Mouse (Mus musculus) kidney, adult 9 months (tissue): ENCODE measurements at regions not wholly inside any gene's neighbourhood (a gene's known extent, or its start where the extent isn't known, plus 50 kb on each side); places are given as distances from the start of the nearest gene placed in this dataset.
A peak's percentile ranks its signal among the peaks of the same experiment; 100 is the strongest.
"Not testable (repeated sequence)": the region's sequence is repeated elsewhere in the genome, so short reads cannot be mapped to it uniquely, and the experiment has no call there.

Source experiments
- DNase-seq: peaks from one replicate; pipeline ENCODE4 v3.0.0; 2022

DNA sequence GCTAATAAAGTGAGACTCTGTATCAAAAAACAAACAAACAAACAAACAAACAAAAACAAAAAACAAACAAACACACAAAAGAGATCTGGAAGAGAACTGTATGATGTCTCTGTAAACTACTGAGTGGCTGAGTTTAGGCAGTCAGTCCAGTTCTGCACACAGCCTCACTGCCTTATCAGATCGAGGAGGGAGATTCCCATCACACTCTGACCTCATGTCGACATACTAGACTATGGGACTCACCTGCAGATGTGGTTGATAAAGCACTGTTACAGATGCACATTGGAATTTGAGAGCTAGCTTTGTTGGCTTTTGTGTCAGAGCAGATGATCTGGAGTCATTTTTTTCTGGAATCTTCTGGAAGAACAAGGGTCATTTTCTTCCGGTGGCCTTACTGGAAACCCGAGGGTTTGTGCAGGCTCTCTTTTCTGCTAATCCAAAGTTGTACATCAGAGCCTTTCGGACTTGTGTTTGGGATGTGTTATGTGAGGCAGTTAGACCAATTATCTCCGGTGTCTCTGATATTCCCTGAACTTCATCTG, 135.6 kb upstream of the Nrip1 start:
- no peak for DNase-seq

DNA sequence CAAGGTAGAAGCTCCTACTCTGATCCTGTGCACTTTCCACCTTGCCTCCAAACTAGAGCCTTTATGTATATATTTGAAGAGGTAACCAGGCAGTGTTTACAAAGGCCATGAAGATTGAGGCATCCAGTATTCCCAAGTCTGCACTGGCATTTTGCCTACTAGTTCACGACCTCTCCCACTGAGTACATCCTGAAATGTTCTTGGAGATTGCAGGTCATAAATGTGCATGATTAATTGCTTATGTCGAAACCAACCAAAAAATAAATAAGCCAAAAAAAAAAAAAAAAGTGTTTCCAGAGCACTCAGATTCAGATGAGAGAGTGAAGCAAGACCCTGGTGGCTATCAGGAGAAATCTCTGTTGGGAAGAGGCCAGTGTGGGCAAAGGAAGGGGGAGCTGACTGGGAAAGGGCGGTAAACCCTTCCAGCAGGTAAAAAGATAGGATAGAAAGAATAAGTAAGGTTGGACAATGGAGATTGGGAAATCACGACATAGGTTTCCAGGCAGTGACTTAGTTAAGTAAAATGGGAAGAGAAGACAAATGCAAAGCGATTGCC, 133.6 kb upstream of the Nrip1 start:
- no peak for DNase-seq

DNA sequence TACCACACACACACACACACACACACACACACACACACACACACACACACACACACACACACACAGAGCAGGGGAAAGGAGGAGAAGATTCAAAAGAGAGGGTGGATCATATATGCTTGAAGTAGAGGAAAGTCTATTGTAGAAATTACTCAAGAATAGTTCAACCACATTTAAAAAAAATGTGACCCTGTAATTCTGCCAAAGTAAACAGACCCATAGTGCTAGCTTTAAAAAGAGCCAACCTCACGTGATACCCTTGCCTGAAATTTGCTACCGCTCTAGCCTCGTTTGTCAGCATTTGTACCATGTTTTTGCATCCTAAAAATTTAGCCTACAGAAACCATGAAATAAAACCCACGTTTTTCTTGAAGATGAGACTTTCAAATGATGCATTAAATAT, 132.6 kb upstream of the Nrip1 start:
- no peak for DNase-seq

DNA sequence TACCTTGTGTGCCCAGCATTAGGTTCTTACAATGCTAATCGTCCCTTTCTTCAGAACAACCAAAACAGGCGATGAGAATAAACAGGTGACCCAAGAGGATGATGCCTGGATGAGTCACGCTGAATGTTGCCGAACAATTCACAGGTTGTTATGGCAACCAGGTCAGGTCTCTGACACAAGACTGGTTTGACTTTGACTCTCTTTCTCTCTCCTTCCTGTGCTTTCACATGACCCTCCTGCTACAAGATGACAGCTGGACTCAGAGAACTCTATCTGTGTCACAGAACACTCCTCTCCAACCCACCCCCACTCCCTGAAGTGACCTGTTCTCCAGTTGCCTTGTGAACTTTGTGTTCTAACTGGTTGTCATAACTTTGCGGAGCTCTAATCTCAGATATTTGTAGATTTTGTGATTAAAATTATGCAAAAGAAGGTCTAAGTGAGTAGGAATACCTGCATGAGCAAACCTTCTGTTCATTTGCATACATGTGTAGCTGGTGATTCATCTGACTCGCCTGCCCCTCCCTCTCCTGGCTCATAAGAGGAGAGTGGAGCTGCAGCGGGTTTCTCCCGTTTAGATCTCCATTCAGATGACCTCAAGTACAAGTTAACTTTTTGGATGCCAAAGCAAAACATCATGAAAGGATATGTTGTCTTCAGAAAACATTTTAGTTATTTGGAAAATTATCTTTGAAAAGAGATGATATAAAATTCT, 126.2 kb upstream of the Nrip1 start:
- no peak for DNase-seq

DNA sequence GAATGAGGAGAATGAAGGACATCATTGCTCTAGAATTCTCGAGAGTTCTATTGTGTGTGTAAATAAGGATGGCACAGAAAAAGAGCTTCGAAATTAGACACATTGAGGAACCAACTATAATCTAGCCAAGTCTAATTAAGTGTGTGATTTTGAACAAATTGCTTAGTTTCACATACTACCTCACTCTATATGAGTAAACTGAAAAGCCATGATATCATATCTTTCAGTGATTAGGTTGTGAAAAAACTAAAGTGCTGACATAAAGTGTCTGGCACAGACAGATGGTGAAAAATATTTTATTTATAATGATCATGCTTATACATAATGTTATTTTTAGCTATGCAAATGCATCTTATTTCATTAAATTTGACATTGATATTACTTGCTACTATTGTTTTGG, 124.6 kb upstream of the Nrip1 start:
- no peak for DNase-seq

DNA sequence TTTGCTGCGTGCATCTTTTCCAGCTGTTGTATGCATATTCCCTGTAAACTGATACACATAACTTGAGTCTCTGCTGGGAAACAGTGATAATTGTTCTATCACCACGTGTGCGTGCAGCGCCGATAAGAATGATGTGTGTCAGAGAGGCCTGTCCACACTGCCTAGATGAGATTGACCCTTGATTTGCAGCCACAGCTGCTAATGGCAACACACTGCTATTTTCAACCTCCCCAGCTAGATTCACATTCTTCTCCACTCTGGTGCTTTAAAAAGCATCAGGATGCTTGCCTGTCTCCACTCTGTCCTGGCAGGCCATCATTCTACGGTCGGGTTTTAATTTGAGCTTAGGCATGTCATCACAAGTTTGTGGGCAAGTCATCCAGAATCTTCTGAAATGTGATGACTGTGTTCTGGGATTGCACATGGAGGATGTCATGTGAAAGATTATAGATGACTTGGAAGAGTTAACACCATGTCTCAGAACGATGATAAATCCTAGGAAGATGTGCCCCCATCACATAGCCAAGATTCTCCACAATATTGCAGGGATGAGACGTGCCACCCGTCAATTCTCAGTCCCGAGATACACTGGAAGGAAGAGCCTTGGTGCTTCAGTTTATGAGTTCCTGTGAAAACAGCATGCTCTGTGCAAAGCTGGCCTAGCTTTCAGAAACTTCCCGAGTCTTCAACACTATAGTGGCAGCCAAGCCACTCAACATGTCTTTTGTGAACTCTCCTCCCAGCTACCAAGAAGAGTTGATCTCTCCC, 123.6 kb upstream of the Nrip1 start:
- no peak for DNase-seq

DNA sequence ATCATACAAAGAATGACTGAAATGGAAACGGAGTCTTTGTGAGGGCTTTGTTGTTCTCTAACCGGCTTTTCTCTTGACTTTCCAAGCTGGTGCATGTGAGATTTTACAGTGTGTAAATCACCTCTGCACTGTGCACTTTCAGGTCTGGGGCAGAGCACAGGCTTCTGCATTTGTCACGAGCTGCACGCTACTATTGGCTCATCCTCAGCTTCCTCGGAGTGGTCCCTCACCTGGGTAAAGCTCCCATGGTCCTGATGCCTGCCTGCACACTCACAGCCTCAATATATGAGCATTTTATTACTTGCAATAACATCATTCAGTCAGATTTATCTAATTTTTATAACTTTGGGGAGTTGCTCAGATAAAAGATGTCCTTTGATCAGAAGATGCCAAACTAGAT, 109.8 kb upstream of the Nrip1 start:
- DNase-seq: no peak

DNA sequence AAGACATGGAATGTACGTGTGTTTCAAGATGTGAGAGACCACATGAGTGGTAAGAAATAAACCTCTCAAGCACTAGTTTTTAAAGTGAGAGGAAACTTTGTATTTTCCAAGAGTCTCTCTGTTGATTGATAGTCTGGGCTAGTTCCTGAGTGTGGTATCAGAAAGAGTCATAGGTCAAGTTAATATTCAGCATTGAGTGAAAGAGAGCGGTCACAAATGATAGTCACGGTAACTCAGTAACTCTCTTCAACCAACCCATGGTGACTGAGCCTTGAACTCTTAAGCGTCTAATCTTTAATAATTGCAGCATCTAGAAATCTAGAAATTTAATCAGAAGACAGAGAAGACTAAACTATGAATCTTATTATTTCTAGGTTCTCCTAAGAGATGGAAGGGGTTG, 108.3 kb upstream of the Nrip1 start:
- DNase-seq: peak; percentile 67

DNA sequence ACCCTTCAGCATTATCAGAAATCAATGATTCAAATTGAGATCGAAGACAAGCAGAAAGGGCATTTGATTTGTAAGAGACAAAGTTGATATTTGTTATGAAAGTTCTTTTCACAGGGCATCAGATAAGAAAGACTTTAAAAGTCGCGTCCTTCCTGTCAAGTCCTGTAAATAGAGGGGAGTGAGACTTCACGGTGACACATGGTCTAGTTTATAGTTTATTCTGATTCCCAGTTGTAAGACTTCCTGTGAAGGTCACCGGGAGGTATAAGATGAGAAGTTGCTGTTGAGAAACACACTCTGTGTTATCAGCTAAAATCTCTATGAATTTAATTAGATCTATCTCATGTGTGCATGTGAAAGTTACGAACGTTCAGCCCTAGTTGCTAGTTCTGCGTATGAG, 103.8 kb upstream of the Nrip1 start:
- DNase-seq: no peak

DNA sequence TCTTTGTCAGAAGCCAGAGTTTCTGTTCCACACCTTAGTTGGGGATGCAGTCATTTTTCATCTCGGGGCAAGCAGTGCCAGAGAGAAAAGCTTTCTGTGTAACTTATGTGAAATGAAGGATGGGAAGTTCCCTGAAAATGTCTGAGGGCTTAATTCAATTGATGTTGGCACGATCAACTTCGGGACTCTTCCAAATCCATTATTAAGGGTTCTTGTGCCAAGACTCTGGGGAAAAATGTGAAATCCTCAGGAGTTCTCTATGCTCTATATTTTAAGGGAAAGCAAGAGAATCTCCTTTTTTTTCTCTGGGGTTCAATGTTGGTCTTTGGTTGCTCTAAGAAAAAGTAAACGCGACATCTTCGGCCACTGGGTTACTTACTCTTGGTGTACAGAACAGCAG, 100.9 kb upstream of the Nrip1 start:
- DNase-seq: no peak

DNA sequence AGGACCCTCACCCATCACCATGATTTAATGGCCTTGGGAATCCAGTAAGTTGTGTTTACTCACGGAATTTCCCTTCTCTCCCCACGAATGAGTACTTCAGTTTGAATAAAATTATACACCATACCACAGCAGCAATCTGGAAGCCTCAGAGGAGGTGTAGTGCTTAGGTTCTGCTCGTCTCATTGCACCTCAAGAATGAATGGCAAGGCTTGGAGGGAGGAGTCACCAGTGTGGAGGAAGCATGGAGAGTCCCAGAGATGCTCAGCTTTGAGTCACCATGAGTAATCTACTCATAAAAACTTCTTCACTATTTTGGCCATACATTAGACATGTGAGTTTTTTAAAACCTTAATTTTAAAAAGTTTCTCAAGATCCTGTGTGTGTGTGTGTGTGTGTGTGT, 98.8 kb upstream of the Nrip1 start:
- no peak for DNase-seq

DNA sequence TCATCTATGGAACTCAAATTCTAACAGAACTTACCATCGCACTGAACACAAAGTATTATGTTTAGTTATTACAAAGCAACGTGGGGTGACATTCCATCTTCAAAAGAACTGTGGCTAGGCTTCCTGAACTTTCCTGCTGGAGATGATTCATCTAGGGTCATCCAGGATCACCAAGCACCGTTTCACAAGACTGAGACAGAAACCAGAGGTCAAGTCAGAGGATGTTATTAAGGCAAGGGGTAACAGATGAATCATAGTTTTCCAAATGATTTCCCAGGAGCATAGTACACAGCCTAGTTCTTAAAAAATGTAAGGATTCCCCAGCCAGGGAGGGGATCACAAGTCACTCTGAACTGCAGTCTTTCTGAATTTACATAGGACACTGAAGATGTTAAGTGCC, 97.5 kb upstream of the Nrip1 start:
- DNase-seq: peak; percentile 61

DNA sequence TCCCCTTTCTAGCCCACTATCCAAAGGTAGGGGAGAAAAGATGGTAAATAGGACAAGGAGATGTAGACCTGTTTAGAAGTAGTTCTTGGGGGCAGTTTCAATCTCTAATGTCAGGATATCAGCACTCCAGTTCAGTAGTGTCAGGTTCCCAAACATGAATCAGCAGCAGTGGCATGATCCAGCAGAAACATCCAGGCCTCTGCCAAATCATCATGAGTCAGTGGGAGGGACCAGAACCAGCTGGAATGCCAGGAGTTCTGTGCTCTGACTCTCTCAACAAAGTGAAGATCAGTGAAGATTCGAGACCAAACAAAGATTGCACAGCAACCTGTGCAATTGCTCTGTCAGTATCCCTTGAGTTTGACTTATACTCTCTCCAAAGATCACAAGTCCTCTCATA, 85.9 kb upstream of the Nrip1 start:
- DNase-seq: no peak

DNA sequence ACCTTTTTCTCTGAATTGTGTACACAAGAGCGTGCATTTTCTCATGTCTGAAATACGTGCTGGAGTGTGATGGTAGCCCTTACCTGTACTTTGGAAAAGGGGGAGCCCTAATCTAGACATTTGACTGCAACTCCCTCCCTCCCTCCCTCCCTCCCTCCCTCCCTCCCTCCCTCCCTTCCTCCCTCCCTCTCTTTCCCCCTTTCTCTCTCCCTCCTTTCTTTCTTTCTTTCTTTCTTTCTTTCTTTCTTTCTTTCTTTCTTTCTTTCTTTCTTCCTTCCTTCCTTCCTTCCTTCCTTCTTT, 82.6 kb upstream of the Nrip1 start:
- not testable (repeated sequence) for DNase-seq

DNA sequence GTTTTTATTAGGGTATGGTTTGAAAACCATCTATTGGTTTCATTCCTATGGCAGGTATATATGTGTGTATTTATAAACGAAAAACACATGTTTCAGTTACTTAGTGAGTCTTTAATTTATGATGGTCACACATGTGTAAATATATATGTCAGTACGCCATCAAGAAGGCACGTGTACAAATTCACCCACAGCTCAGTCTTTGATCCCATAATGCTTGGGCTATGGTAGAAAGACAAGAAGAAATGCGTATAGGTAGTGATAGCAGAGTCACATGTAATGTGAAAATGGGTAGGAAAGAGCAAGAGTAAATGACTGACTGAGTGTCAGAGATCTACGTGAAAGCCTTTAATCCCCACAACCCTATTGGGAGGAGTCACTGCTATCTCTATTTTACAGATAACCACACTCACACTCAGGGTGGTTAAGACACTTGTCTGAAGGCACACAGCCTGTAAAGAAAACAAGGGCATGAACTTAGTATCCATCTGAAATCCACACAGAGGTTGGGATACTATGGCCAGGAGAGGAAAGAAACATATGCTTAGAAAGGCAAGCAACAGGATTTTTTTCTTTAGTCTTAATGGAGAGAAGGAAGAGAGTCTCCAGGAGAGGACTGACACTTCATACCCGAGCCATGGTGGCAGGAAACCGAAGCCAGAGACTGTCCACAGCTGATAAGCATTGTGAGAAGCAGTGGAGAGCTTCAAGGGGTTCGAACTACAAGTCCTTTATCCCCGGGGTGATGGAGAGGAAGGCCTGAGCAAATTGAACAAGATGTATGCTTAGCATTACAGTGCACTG, 82.1 kb upstream of the Nrip1 start:
- DNase-seq: no peak

DNA sequence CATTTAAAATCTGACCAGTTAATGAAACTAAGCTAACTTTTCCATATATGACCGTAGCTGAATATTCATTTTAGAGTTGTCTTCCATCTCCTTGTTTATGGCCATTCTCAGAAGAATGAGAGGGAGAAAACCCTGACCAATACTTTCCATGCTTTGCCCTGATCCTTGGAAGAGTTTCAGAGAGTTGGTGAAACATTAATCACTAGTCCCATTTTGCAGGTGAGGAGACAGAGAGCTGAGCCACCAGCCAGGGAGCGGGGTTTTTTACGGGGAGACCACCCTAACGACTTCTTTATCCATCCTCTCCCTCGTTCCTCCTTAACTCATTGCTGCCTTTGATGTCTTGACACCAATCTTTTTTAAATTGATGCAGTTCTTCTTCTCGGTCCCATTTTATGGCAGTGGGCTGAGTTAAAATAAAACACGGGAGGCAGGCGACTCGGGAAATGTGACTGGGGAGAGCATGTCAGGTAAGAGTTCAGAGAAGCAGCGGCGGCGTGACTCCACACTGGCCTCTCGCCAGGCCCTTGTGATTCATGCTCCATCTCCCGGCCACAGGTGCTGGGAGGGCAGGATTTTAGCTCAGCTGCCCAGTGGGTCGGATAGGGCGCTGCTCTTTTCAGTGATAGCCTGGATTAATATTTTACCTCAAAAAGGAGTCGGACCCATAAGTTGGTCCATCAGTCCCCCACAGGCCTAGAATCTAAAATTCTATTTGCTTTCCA, 81.3 kb upstream of the Nrip1 start:
- DNase-seq: peak; percentile 97

DNA sequence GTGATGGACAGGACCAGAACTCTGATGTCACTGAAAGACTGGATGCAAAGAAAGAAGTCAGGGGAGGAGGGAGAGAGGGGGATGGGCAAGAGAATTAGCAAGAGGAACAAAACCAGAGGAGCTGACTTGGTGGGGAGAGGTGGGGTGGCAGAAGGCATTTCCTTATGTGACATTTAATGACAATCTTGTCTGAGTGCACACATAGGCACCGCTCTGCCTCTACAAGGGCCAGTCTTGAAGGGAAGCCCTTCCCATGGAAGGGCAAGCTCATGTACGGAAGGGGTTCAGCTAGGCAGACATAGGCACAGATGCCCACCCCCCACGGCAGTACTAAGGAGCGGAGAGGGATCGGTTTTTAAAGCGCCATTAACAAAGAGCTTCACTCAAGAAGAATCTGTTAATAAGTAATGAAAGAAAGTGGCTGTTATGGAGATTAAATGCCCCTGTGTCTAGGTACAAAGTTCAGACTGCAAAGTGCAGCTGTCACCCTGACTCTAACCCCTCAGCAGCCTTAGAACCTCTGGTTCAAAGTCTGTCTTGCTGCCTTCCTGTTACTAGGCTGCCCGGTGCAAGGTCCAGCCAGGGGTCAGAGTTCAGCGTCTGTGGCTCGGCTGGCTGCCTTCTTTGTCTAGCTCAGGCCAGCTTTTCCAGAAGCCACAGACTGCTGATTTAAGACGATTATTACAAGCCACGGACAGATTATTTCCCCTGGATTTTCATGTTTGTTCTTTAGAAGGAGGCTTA, 80.0 kb upstream of the Nrip1 start:
- DNase-seq: peak; percentile 98

DNA sequence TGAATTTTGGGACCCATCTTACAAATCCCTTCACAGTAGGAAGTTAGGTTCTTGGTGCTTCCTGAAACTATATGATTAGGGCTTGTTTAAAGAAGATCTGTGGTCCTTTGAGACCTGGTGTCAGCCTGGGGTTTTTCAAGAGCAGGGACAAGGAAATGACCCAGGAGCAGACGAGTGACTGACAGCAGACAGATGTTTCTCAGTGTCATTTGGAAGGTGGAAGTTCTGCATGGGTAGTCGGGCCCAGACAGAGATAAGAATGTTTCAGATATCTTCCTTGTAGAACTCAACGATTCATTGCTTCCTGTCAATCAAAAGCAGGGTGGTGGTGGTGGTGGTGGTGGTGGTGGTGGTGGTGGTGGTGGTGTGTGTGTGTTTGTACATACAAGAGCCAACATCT, 75.1 kb upstream of the Nrip1 start:
- DNase-seq: no peak

DNA sequence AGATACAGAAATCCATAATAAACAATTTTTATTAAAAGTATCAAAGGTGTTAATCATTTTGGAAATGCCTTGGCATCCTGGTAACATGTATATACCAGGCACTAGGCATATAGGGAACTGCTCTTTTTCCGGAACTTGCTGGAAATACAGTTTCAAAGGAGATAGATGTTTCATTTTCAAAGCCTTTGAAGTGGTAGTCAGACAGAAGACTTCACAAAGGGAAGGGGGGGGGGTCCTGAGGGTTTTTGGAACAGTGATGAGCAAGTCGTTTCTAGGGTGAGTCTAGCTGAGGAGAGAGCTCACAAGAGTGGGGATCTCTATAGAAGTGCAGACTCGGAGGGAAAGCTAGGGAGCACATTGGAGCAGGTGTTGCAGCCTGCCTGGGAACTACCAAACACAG, 73.4 kb upstream of the Nrip1 start:
- no peak for DNase-seq

DNA sequence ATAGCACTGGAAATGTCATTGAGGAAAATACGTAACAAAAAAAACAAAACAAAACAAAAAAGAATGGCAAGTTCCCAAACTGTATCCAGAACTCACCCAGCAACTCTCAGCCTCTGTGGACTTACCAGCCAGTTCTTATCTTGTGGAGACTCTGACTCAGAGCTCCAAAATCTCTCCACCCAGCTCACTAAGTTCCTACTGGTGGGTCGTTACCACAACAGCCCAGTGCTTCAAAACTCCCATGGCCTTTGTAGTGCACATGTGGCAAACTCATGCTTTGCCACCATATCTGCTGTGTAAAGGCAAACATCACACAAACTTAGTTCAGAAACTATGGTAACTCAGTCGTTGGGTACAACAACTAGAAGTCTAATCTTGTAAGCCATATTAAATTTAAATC, 71.0 kb upstream of the Nrip1 start:
- DNase-seq: no peak

DNA sequence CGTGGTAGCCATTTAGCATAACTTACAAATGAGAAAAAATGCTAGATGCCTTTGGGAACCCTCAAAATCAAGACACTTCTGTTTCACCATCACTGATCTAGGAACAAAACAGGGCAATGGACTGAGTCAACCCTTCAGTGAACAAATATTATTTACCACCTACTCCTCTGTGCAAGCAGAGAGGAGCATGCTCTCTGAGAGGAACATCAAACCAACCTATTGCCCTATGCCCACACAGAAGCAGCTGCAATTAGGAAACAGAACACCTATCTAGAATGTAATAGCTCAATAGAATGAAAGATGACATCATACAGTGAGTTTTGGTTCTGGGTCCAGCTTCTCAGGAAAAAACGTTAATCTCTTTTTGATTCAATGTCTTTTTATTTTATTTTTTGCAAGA, 69.0 kb upstream of the Nrip1 start:
- no peak for DNase-seq

DNA sequence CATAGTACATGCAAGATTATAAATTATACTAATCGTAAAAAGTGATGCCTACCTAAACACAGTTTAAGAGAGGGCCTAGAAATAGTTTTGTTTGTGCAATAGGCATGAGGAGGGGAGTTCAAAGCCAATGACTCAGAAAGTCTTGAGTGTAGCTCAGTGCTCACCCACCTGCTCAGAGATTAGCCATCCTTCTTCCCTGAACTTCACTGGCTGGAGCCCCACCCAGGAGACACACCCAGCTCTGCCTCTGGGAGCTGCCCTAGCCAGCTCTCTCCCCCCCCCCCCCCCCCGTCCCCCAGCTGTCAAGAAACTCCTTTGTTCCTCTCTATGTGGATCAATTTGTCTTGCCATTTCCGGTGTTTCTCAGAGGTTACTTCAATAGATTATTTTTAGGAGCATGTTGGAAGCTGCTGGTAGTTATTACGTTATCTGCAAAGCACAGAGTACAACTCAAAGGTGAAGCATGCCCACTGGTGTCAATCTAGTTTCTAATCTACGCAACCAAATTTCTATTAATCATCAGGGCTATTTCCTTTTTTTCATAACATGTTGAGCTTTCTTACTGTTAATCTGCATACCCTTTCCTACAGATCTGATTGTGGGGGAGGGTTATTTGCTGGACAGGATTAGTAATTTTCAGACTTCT, 68.3 kb upstream of the Nrip1 start:
- DNase-seq: no peak
